Mouse (Mus musculus): ENCODE measurements at regions not wholly inside any gene's neighbourhood (a gene's known extent, or its start where the extent isn't known, plus 50 kb on each side); places are given as distances from the start of the nearest gene placed in this dataset.

DNA sequence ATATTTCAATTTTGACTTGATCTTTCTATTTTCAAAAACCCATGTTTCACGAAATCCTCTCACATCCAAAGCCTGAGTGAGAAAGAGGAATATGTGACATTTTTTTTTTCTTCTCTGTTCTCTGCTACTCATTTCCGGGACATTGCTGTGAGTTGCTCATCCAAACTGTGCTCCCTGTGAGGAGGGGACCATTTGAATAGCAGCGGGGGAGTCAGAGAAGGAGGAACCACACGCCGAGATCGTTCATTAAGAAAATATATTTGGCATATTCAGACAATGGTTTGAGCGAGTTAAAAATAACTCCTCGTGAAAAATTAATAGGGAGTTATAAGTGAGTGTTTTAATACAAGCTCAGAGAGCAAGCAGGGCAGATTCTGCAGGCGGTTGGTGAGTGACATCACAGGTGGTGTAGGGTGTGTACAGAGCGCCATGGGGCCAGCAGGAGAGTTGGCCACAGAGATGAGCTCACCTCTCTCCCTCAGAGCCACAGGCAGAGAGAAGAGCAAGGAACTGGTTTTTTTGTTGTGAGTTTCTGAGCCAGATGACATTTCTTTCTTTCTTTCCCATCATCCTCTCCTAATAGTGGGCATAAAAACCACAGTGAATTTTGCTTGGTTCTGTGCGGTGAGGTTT, 54.4 kb upstream of the Calcoco1 start:
- DNase-seq (ENCODE audit: low spot score): no peak

GRCm38 (mm10) chr15:102780626-102781025, 58.6 kb upstream of the Calcoco1 start:
- no peak for DNase-seq (ENCODE audit: low spot score)

DNA sequence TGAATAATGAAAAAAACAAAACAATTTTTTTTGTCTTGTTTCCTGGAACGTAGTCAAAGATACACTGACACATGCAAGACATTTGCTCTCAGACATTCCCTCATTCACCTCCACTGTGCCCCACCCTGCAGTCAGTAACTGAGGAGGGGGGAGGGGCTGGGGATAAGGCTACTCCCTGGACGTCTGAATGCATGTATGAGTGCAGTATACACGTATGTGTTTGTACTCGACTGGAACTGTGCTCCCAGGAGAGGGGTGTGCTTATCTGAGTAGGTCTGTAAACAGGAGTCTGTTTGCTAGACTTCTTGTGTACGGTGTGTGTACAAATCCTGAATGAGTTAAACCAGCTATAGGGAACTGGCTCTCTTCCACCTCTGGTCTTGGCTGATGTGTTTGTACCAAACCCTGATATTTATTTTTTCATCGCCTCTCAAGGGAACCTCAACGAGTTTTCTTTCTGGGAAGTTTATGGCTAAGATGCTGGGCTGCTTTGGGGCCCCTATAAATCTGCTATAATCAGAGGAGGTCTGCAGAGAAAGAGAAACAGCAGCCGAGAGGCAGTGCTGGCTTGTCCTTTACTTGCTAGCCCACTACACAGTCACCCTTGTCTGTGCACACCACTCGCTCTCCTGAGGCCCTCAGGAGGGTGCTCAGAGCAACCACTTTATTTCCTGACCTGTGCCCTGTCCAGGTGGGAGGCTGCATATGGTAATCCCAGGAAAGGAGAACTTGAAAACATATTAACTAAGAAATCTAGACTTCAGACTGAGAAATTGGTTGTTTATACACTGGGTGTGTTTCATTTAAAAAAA, 61.2 kb upstream of the Calcoco1 start:
- DNase-seq (ENCODE audit: low spot score): no peak

DNA sequence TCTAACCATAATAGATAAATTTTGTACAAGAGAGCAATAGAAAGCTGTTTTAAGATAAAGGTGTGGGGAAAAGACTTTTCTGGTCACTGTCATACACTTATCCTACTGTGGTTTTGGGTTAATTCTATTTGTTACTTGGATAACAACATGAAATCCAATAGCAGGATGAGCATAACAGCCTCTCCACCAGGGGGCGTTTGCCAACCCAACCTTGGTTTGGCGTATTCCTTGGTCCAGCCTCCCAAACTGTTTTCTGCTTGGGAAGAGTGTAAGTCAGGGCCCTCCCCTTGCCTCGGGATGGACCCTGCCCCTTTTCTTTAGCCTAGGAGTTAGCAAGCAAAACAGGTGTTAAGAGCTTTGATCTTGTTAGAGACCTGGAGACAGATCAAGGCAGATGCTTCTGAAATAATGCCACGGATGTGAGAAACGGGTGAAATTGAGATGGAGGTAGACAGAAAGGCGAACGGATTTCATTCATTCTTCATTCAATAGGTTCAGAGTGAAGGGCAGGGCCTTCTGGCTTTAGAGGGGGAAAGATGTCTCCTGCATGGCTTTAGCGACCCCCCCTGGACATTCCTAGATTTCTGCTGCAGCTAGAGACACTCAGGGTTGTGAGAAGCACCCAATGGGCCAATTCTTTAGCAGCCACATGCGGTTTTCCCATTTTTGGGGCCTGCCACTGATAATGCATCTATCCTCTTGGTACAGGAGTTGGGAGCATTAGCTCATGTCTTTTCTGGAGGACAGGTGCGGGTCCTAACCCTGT, 63.3 kb upstream of the Calcoco1 start:
- DNase-seq (ENCODE audit: low spot score): peak; percentile 85

- peak; percentile 70 for DNase-seq (ENCODE audit: low spot score)
These were observed 67.0 kb upstream of the Calcoco1 start for GRCm38 (mm10) chr15:102788846-102789518.

DNA sequence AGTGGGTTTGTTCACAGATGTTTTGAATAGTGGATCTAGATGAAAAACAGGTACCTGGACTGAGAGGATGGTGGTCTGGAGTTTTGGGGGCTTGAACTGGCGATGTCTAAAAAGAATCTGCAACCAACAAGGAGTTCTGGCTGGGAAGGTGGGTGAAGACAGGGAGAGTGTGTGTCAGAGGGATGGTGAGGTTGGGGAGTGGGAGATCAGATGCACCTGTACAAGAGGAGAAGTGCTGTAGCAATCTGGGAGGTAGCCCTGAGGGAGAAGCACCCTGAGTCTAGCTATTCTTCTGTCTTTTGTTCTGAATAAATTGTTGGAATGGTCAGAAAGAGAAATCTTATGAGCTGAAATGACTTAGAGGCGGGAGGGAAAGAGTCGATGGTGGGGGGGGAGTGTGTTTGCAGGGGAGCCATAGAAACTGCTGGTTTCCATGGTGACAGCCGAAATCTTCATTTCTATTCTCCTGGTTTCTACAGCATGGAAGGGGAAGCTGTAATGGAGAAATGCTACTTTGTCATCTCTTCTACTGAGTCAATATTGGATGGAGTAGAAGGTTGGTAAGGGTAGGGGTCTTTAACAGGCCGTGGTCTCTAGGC, 75.1 kb upstream of the Calcoco1 start:
- DNase-seq (ENCODE audit: low spot score): no peak

GRCm38 (mm10) chr15:102800049-102800448, 78.1 kb upstream of the Calcoco1 start:
- no peak for DNase-seq (ENCODE audit: low spot score)

DNA sequence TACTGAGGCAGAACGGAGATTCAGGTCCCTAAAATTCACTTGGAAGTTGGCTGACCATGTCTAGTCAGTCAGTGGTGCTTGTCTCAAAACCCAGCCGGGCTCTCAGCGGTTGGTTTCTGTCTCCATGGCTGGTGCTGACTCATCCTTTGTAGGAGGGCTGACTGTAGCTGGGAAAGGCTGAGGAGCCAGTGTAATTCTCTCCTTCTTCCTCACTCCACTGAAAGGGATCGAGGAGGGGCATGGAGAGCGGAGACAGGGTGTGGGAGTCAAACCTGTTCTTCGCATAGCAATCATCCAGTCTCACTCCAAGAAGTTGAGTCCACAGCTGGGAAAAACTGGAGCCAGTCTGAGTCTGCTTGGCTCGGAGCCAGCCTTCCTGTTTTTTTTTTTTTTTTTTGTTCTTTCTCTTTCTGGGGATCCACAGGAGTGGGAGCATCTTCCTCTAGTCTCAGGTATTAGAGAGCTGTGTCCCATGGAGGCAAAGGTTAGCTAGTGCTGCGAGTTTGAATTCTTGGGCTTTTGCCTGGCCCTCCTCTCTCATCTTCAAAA, 80.4 kb upstream of the Calcoco1 start:
- DNase-seq (ENCODE audit: low spot score): no peak

- peak; percentile 10 for DNase-seq (ENCODE audit: low spot score)
These were observed 85.4 kb upstream of the Calcoco1 start for GRCm38 (mm10) chr15:102807353-102807752.

- no peak for DNase-seq (ENCODE audit: low spot score)
These were observed 97.2 kb upstream of the Calcoco1 start for GRCm38 (mm10) chr15:102819181-102819580.

DNA sequence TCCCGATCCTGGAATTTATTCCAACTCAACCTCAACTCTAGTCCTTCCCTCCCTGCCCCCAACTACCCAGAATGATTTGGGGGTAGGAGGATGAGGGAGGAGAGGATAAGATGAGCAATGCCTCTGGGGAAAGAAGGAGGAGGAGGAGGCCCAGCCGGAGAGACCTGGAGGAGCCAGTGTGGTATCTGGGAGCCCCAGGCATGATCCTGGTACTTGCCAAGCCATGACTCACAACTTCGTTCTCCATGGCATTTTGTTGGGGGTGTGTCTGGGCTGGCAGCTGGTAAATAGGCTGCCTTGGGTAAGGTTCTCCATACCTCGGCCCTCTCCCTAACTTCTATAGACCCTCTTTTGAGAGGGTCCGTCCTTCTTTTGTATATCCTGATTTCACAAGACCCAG, 81.2 kb upstream of the Hoxc13 start:
- DNase-seq (ENCODE audit: low spot score): no peak

- DNase-seq (ENCODE audit: low spot score): no peak
These were observed 58.5 kb upstream of the Hoxc13 start for GRCm38 (mm10) chr15:102862374-102862773.

DNA sequence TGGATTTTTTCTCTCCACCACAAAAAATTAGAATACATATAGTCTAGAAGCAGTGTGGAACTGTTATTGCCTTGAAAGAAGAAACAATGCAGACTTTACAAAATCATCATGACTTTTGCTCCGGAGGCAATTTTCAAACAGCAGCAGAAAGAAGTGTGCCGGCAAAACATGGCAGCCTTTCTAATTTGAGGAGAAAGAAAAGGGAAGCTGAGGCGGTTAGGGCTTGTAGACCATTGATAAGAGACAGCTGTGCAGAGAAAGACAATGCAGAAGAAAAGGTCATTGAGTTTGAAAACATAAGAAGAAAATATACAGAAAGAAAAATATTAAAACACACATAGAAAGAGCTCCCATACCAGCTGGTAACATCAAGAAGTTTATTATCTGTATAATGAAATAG, 54.1 kb upstream of the Hoxc13 start:
- DNase-seq (ENCODE audit: low spot score): no peak

All from embryo, embryonic 10.5 days (tissue).